ENCODE assay signal across 9 mouse cellular contexts in genomic region chr5:65761921-65762320, GRCm38 (mm10). TPM values are rescaled to one million over a fixed set of nuclear protein-coding genes. Genes with fewer than 3 reads are reported as not detected.
DNase-seq lines count a peak whose midpoint lies in the region; ATAC-seq and TF ChIP-seq lines count a peak whose summit lies in the region.
"Had no signal": no experiment of that assay in that cellular context is flagged by ENCODE, and none has a peak within 500 bp of the region (broad histone marks: within the 10 kb centered on the region; RNA-seq: fewer than 3 reads in every experiment).

No protein-coding gene starts in this region.

- no peak overlapping the region for H3K4me3 ChIP-seq in heart, embryonic 14.5 days (ENCODE audit: control insufficient read depth in 1 of 2, insufficient read depth in 1 of 2, low read depth in 1 of 2, low read length in 2 of 2)
- no peak overlapping the region; a peak in 1 of 4 replicates for H3K4me3 ChIP-seq in MEL (ENCODE audit: control insufficient read depth in 1 of 2, insufficient read depth in 1 of 2, low read depth in 2 of 2, low read length in 2 of 2)
- H3K4me3 ChIP-seq in forebrain, embryonic 11.5 days (ENCODE audit: low read depth, low read length): no peak overlapping the region
- H3K4me3 ChIP-seq in liver, embryonic 14.5 days (ENCODE audit: insufficient read depth in 1 of 2, low read depth in 2 of 2, low read length in 2 of 2): no peak overlapping the region

- H3K9me3 ChIP-seq in heart, embryonic 14.5 days (ENCODE audit: control insufficient read depth, low read length): no peaks in the 10 kb centered on the region
- H3K9me3 ChIP-seq in MEL (replicated peaks; ENCODE audit: insufficient read depth, low read length): no peaks in the 10 kb centered on the region
- H3K9me3 ChIP-seq in forebrain, embryonic 11.5 days (ENCODE audit: control insufficient read depth, low read length): no peaks in the 10 kb centered on the region
- H3K9me3 ChIP-seq in liver, embryonic 14.5 days (ENCODE audit: control insufficient read depth, low read length): no peaks in the 10 kb centered on the region

- H3K9ac ChIP-seq in heart, embryonic 14.5 days (ENCODE audit: low read length): no peak overlapping the region
- peak overlapping the region; percentile 34 for H3K9ac ChIP-seq in MEL (ENCODE audit: control insufficient read depth, low read depth, low read length, poor library complexity, severe bottlenecking)
- no peak overlapping the region for H3K9ac ChIP-seq in forebrain, embryonic 11.5 days (ENCODE audit: low read length)
- H3K9ac ChIP-seq in liver, embryonic 14.5 days (replicated peaks): no peak overlapping the region

- ATAC-seq in heart, embryonic 14.5 days (ENCODE audit: insufficient number of reproducible peaks, insufficient read depth, low FRiP score, low read depth): no peak
- ATAC-seq in forebrain, embryonic 11.5 days (replicated peaks; ENCODE audit: low FRiP score): peak; percentile 35
- ATAC-seq in liver, embryonic 14.5 days (ENCODE audit: insufficient read depth): no peak
- ATAC-seq: intestine, embryonic 16.5 days had no signal

- H3K4me2 ChIP-seq in heart, embryonic 14.5 days (ENCODE audit: low read length): peak overlapping the region; percentile 67
- H3K4me2 ChIP-seq in forebrain, embryonic 11.5 days (ENCODE audit: low read depth, low read length, severe bottlenecking): peak overlapping the region; percentile 27; the same call in 1 of the 2 replicates
- H3K4me2 ChIP-seq in liver, embryonic 14.5 days (ENCODE audit: low read depth): peak overlapping the region; percentile 6; the same call in 1 of the 2 replicates

- no peak for TF ChIP-seq RAD21 in MEL (IDR thresholded peaks at IDR 0.05; ENCODE audit: low read depth, low read length)

- 0 out of 2 replicates have a peak, but pooled peaks cover 2% of the 10 kb centered on the region for H3K36me3 ChIP-seq in heart, embryonic 14.5 days (ENCODE audit: control insufficient read depth, insufficient read depth, low read length)
- peaks cover 0 to 15% of the 10 kb centered on the region in 2 experiments; a peak in 2 of 4 replicates for H3K36me3 ChIP-seq in MEL (ENCODE audit: control insufficient read depth in 1 of 2, insufficient read depth in 2 of 2, low read length in 2 of 2)
- no peaks in the 10 kb centered on the region for H3K36me3 ChIP-seq in forebrain, embryonic 11.5 days (ENCODE audit: control insufficient read depth, insufficient read depth, low read length)
- no peaks in the 10 kb centered on the region; the same call in 1 of the 2 replicates for H3K36me3 ChIP-seq in liver, embryonic 14.5 days (replicated peaks; ENCODE audit: control insufficient read depth, insufficient read depth, low read depth)

- peak in 1 of 2 experiments; percentile 60; a peak in 1 of 4 replicates for TF ChIP-seq POLR2A in MEL (IDR thresholded peaks at IDR 0.05; ENCODE audit: control insufficient read depth in 1 of 2, insufficient read depth in 1 of 2, low read depth in 1 of 2, low read length in 2 of 2, poor library complexity in 1 of 2)

- no peak for DNase-seq in heart, adult 18-20 months
- peak; percentile 58 for DNase-seq in MEL (ENCODE audit: low read depth, low spot score)
- DNase-seq in forebrain, embryonic 11.5 days (ENCODE audit: low spot score): no peak
- DNase-seq in liver, embryonic 14.5 days (ENCODE audit: low read depth in 3 of 3, low spot score in 3 of 3): peak; percentile 17 to 57 (median 33)
- DNase-seq in frontal cortex, postnatal 14 days (ENCODE audit: low spot score in 2 of 2): no peak
- no peak for DNase-seq in spleen, postnatal 36 days (ENCODE audit: low spot score in 2 of 2)
- no peak for DNase-seq in frontal cortex, postnatal 36 days (ENCODE audit: low spot score in 2 of 2)

- no peak overlapping the region for H3K27ac ChIP-seq in heart, embryonic 14.5 days (replicated peaks in 1 of 2; ENCODE audit: control insufficient read depth in 1 of 2, insufficient read depth in 1 of 2, low read depth in 2 of 2, low read length in 2 of 2)
- no peak overlapping the region for H3K27ac ChIP-seq in MEL (ENCODE audit: control insufficient read depth, low read depth, low read length)
- H3K27ac ChIP-seq in forebrain, embryonic 11.5 days (ENCODE audit: low read depth, low read length): 0 out of 2 replicates have a peak overlapping the region, but pooled peaks have one; percentile 28
- peak overlapping the region; percentile 50; the same call in 1 of the 2 replicates for H3K27ac ChIP-seq in liver, embryonic 14.5 days

- peaks cover 0 to 14% of the 10 kb centered on the region in 2 experiments; a peak in 1 of 4 replicates for H3K4me1 ChIP-seq in heart, embryonic 14.5 days (ENCODE audit: control insufficient read depth in 2 of 2, insufficient read depth in 2 of 2, low read length in 2 of 2)
- peaks cover 3 to 14% of the 10 kb centered on the region in 2 experiments; a peak in 3 of 4 replicates for H3K4me1 ChIP-seq in MEL (ENCODE audit: control insufficient read depth in 1 of 2, insufficient read depth in 2 of 2, low read length in 2 of 2)
- H3K4me1 ChIP-seq in forebrain, embryonic 11.5 days (replicated peaks; ENCODE audit: control insufficient read depth, insufficient read depth, low read length): no peaks in the 10 kb centered on the region; the same call in 1 of the 2 replicates
- H3K4me1 ChIP-seq in liver, embryonic 14.5 days (replicated peaks; ENCODE audit: control insufficient read depth in 2 of 2, insufficient read depth in 2 of 2, low read length in 1 of 2): peaks cover 18 to 20% of the 10 kb centered on the region in 2 experiments

- peaks cover 20% of the 10 kb centered on the region for H3K79me2 ChIP-seq in MEL (ENCODE audit: control insufficient read depth, insufficient read depth, low read length, poor library complexity)

- TF ChIP-seq CTCF in MEL (IDR thresholded peaks at IDR 0.05 in 2 of 3, conservative IDR thresholded peaks at IDR 0.05 in 1 of 3; ENCODE audit: control insufficient read depth in 1 of 3, insufficient read depth in 1 of 3, low read depth in 2 of 3, low read length in 3 of 3, poor library complexity in 1 of 3, severe bottlenecking in 1 of 3): no peak
- no peak for TF ChIP-seq CTCF in liver, embryonic 14.5 days (IDR thresholded peaks at IDR 0.05; ENCODE audit: low read depth)

- no peak for TF ChIP-seq EP300 in MEL (IDR thresholded peaks at IDR 0.05; ENCODE audit: low read depth in 1 of 2, low read length in 2 of 2)
- no peak for TF ChIP-seq EP300 in liver, embryonic 14.5 days (IDR thresholded peaks at IDR 0.05; ENCODE audit: low read depth)

- no peaks in the 10 kb centered on the region for H3K27me3 ChIP-seq in heart, embryonic 14.5 days (ENCODE audit: control insufficient read depth, insufficient read depth, low read length)
- no peaks in the 10 kb centered on the region for H3K27me3 ChIP-seq in MEL (ENCODE audit: control insufficient read depth in 1 of 2, insufficient read depth in 2 of 2, low read length in 2 of 2)
- H3K27me3 ChIP-seq in forebrain, embryonic 11.5 days (ENCODE audit: control insufficient read depth, insufficient read depth, low read length): no peaks in the 10 kb centered on the region
- H3K27me3 ChIP-seq in liver, embryonic 14.5 days (ENCODE audit: control insufficient read depth, insufficient read depth, low read length): no peaks in the 10 kb centered on the region

TF ChIP-seq in MEL, 35 proteins besides CTCF, POLR2A, EP300 and RAD21:
- TF ChIP-seq TBP (IDR thresholded peaks at IDR 0.05; ENCODE audit: low read depth, low read length): peak; percentile 90
- TF ChIP-seq ZMIZ1 (IDR thresholded peaks at IDR 0.05; ENCODE audit: low read depth, low read length): 0 out of 2 replicates have a peak, but pooled peaks have one; percentile 41
- TF ChIP-seq ELF1 (IDR thresholded peaks at IDR 0.05; ENCODE audit: low read depth, low read length): no peak
- no peak for TF ChIP-seq NRF1 (IDR thresholded peaks at IDR 0.05; ENCODE audit: insufficient read depth, low read depth, low read length, poor library complexity, severe bottlenecking)
- no peak for TF ChIP-seq UBTF (IDR thresholded peaks at IDR 0.05; ENCODE audit: borderline replicate concordance, insufficient read depth, low read depth, low read length)
- no peak for TF ChIP-seq MAFK (IDR thresholded peaks at IDR 0.05; ENCODE audit: borderline replicate concordance, low read depth, low read length)
TF ChIP-seq in MEL: peak in this region for 2.

RNA-seq across cellular contexts. Expression of gene N4bp2, which starts 1.4 kb away (rescaled TPM):
- 25.6 and 28.1 TPM in 2 replicates for polyA plus RNA-seq in heart, embryonic 14.5 days (2014; fragmentation: Nextera tagmentation; extraction: Ambion mirVana)
- total RNA-seq in heart, adult 18-20 months (2021): 10 to 100 TPM in 1 of 2 experiments, 1 to 10 TPM in 1; 9.8 to 11.5 TPM
- total RNA-seq in MEL (2012; rRNA removed): 10.1 and 11.4 TPM in 2 replicates
- polyA plus RNA-seq in MEL (2012; ENCODE audit: insufficient read depth in 1 of 2, insufficient read length in 2 of 2, low read depth in 1 of 2, low replicate concordance in 2 of 2, missing spikeins in 1 of 2): 10 to 100 TPM; 12.9 to 50.6 TPM
- polyA plus RNA-seq in forebrain, embryonic 11.5 days (2014; fragmentation: Nextera tagmentation; extraction: Ambion mirVana): 47.1 and 56.3 TPM in 2 replicates
- polyA plus RNA-seq in liver, embryonic 14.5 days (2012; rRNA removed): 4.2 and 6.5 TPM in 2 replicates
- polyA plus RNA-seq in liver, embryonic 14.5 days (2014; fragmentation: Nextera tagmentation; extraction: Ambion mirVana): 12.2 and 12.4 TPM in 2 replicates

Comparison
In these comparisons a context has a peak if more than half of its experiments do, and no peak if none do; other contexts are left out.
1. H3K27ac ChIP-seq: peak in forebrain, embryonic 11.5 days (single experiment) and liver, embryonic 14.5 days (single experiment); none in heart, embryonic 14.5 days (0 of 2) and MEL (single experiment).
2. H3K4me2 ChIP-seq: peak in every context shown above with its lines; median percentile 67 in heart, embryonic 14.5 days; 27 in forebrain, embryonic 11.5 days; 6 in liver, embryonic 14.5 days.
3. DNase-seq: peak in MEL (single experiment) and liver, embryonic 14.5 days (3 of 3); none in heart, adult 18-20 months (0 of 2), forebrain, embryonic 11.5 days (single experiment), frontal cortex, postnatal 14 days (0 of 2), spleen, postnatal 36 days (0 of 2) and frontal cortex, postnatal 36 days (0 of 2).